Mouse (Mus musculus): ENCODE results near the gene Foxb1.

DNA sequence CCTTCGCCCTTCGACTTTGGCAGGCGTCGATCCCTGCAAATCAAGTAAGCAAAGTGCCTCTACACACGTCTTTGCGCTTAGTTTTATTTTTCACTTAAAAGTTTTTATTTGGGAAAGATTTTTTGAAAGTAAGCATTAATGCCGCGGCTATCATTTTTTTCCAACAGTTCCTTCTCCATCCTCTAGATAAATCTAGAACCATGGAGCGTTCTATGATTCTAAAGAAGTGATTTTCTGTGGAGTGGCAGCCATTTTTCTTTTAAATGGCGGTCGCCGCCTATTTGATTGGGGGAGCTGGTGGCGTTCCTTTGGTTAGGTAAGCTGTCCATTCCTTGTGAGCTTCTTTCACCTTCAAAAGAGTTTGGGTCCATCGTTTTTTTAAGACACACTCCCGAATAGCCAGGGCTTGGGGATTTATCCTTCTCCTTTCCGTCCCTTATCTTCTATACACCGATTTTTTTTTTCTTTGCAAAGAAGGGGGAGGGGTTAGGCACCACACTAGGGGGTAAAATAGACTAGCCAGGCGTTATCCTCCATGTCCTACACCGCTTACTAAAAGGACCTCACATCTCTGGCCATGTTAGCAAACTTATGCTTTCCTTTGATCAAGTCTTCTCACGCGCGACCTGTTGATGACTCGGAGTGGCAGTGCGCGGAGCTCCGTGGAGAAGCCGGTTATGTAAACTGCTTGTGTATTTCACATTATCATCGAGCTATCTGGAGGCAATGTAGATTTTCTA, 7.6 kb upstream of the Foxb1 start:
- TF ChIP-seq GATA1 (IDR thresholded peaks at IDR 0.05; ENCODE audit: low read length) (no peak), TAL1 (IDR thresholded peaks at IDR 0.05; ENCODE audit: low read length) (no peak)
